Mouse (Mus musculus): ENCODE results near the gene Ago4. TPM values are rescaled to one million over a fixed set of nuclear protein-coding genes. Genes with fewer than 3 reads are reported as not detected.

Gene Ago4
- total RNA-seq, 2 experiments from 2014 or later = 8.1 to 9.7 TPM

- no peak for DNase-seq (ENCODE audit: low spot score in 2 of 2)
Observed at GRCm38 (mm10) chr4:126526828-126527227, 6.4 kb downstream of the Ago4 start.

- peak; percentile 23 to 74 for DNase-seq (ENCODE audit: low spot score in 2 of 2)
Observed at GRCm38 (mm10) chr4:126526164-126526563, 7.1 kb downstream of the Ago4 start.

- no peak for DNase-seq (ENCODE audit: low spot score in 2 of 2)
Observed at GRCm38 (mm10) chr4:126512308-126513066, 20.8 kb downstream of the Ago4 start.

- no peak for DNase-seq (ENCODE audit: low spot score in 2 of 2)
Observed at GRCm38 (mm10) chr4:126511013-126511412, 22.3 kb downstream of the Ago4 start.

- DNase-seq (ENCODE audit: low spot score in 2 of 2) = no peak
Observed at GRCm38 (mm10) chr4:126509072-126509471, 24.2 kb downstream of the Ago4 start.

GRCm38 (mm10) chr4:126508110-126508899, 25.0 kb downstream of the Ago4 start:
- no peak for DNase-seq (ENCODE audit: low spot score in 2 of 2)

- no peak for DNase-seq (ENCODE audit: low spot score in 2 of 2)
Observed at GRCm38 (mm10) chr4:126502977-126503309, 30.3 kb downstream of the Ago4 start.

- no peak for DNase-seq (ENCODE audit: low spot score in 2 of 2)
Observed at GRCm38 (mm10) chr4:126502141-126502976, 30.9 kb downstream of the Ago4 start.

- DNase-seq (ENCODE audit: low spot score in 2 of 2) = no peak
Observed at GRCm38 (mm10) chr4:126498601-126499000, 34.7 kb downstream of the Ago4 start.

GRCm38 (mm10) chr4:126496963-126497362, 36.3 kb downstream of the Ago4 start:
- no peak for DNase-seq (ENCODE audit: low spot score in 2 of 2)

- DNase-seq (ENCODE audit: low spot score in 2 of 2) = no peak
Observed at GRCm38 (mm10) chr4:126495942-126496790, 37.1 kb downstream of the Ago4 start.

- DNase-seq (ENCODE audit: low spot score in 2 of 2) = no peak
Observed at GRCm38 (mm10) chr4:126495453-126495852, 37.8 kb downstream of the Ago4 start.

- DNase-seq (ENCODE audit: low spot score in 2 of 2) = no peak
Observed at GRCm38 (mm10) chr4:126493416-126493815, 39.9 kb downstream of the Ago4 start.

- DNase-seq (ENCODE audit: low spot score in 2 of 2) = no peak
Observed at GRCm38 (mm10) chr4:126491977-126492376, 41.3 kb downstream of the Ago4 start.

- no peak for DNase-seq (ENCODE audit: low spot score in 2 of 2)
Observed at GRCm38 (mm10) chr4:126490726-126491125, 42.5 kb downstream of the Ago4 start.

GRCm38 (mm10) chr4:126489811-126490210, 43.5 kb downstream of the Ago4 start:
- no peak for DNase-seq (ENCODE audit: low spot score in 2 of 2)

- DNase-seq (ENCODE audit: low spot score in 2 of 2) = peak in 1 of 2 experiments; percentile 31
Observed at GRCm38 (mm10) chr4:126486217-126486616, 47.1 kb downstream of the Ago4 start.

GRCm38 (mm10) chr4:126485065-126485464, 48.2 kb downstream of the Ago4 start:
- DNase-seq (ENCODE audit: low spot score in 2 of 2) = no peak

- DNase-seq (ENCODE audit: low spot score in 2 of 2) = no peak
Observed at GRCm38 (mm10) chr4:126483874-126484273, 49.4 kb downstream of the Ago4 start.

- no peak for DNase-seq (ENCODE audit: low spot score in 2 of 2)
Observed at GRCm38 (mm10) chr4:126482951-126483350, 50.3 kb downstream of the Ago4 start.

GRCm38 (mm10) chr4:126481461-126481860, 51.8 kb downstream of the Ago4 start:
- no peak for DNase-seq (ENCODE audit: low spot score in 2 of 2)

All from layer of hippocampus, adult 18-20 months (tissue).